Mouse (Mus musculus) forebrain, embryonic 16.5 days (tissue): ENCODE measurements around the gene Rpl11. TPM values are rescaled to one million over a fixed set of nuclear protein-coding genes. Genes with fewer than 3 reads are reported as not detected.
"Not testable (repeated sequence)": the region's sequence is repeated elsewhere in the genome, so short reads cannot be mapped to it uniquely, and the experiment has no call there.

Experiments
- ATAC-seq: fragments of 200-750 bp; cut with Nextera tagmentation; 2 replicates; pipeline ENCODE4 v1.8.0; 2017; ENCODE audit warnings: mild to moderate bottlenecking, moderate library complexity
- H3K27ac ChIP-seq: fragments of 300-500 bp; sonication (generic); 2 replicates; pipeline ENCODE4 v1.5.1; 2014; ENCODE audit warnings: low read length, control low read depth
- H3K27me3 ChIP-seq: fragments of 300-500 bp; sonication (generic); replicated peaks from 2 replicates; pipeline ENCODE4 v1.6.1; 2014; ENCODE audit warnings: low read length; ENCODE audit not compliant: control insufficient read depth, insufficient read depth
- H3K36me3 ChIP-seq: fragments of 300-500 bp; sonication (generic); 2 replicates; pipeline ENCODE4 v1.6.1; 2014; ENCODE audit not compliant: control insufficient read depth, insufficient read depth
- H3K4me1 ChIP-seq: fragments of 300-500 bp; sonication (generic); replicated peaks from 2 replicates; pipeline ENCODE4 v1.6.1; 2014; ENCODE audit warnings: low read length; ENCODE audit not compliant: control insufficient read depth, insufficient read depth
- H3K4me2 ChIP-seq: fragments of 300-500 bp; sonication (generic); 2 replicates; pipeline ENCODE4 v1.6.1; 2014; ENCODE audit warnings: mild to moderate bottlenecking, low read length, control low read depth
- H3K4me3 ChIP-seq: fragments of 300-500 bp; sonication (generic); replicated peaks from 2 replicates; pipeline ENCODE4 v1.5.1; 2014; ENCODE audit warnings: mild to moderate bottlenecking, low read length, control low read depth
- H3K9ac ChIP-seq: fragments of 300-500 bp; sonication (generic); replicated peaks from 2 replicates; pipeline ENCODE4 v1.6.1; 2014; ENCODE audit warnings: low read depth, low read length, control low read depth
- H3K9me3 ChIP-seq: fragments of 300-500 bp; sonication (generic); 2 replicates; pipeline ENCODE4 v1.6.1; 2016; ENCODE audit warnings: low read length; ENCODE audit not compliant: control insufficient read depth
- WGBS: fragments of 180-500 bp; shearing (Covaris S2); extraction: QIAGEN DNeasy Blood & Tissue Kit; methylation state at CpG from one replicate; pipeline ENCODE4 v1.1.7; 2014; 5-methylcytosine and 5-hydroxymethylcytosine counted together
- polyA plus RNA-seq: library from polyadenylated mRNA; unstranded; fragments of >200 nt; fragmentation: Nextera tagmentation; extraction: Ambion mirVana; gene quantifications from 2 replicates; pipeline ENCODE4 v1.2.1, GENCODE M21; 2015

Gene Rpl11
- polyA plus RNA-seq, 1 experiment from 2014 or later = 302 TPM

- no peak overlapping the region for H3K4me3 ChIP-seq
- ATAC-seq = no peak
- H3K27me3 ChIP-seq = peaks cover 11% of the 10 kb centered on the region
- 66% methylated on average over 14 of the region's 15 CpGs for WGBS
- no peaks in the 10 kb centered on the region for H3K36me3 ChIP-seq
- H3K4me2 ChIP-seq = no peak overlapping the region
- H3K4me1 ChIP-seq = peaks cover 6% of the 10 kb centered on the region
- H3K9ac ChIP-seq = no peak overlapping the region
- no peak overlapping the region for H3K27ac ChIP-seq
- H3K9me3 ChIP-seq = no peaks in the 10 kb centered on the region
Observed at GRCm38 (mm10) chr4:136076776-136077538, 23.7 kb upstream of the Rpl11 start.

DNA sequence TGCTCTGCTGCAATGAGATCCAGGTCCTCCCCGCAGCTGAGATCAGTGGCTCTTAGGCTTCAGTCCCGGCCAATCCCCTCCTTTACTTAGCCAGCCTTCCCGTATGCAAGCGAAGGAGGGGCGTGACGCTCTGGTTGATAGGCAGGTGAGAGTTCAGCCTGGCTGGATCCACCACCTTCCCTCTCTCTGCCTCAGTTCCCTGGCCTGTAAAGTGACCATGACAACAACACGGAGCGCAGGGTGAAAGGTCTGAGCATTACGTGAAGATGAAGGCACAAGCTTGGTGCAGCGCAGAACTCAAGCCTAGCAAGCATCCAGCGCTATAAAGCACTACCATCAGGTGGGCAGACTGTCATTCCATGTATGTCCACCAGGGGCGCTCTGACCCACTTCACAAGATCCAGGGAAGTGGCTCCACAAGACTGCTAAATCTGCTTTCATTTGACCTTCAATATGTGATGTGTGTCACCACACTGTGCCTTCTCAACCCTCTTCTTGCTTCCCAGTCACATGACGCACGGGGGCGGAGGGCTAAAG lies 18.0 kb upstream of the Rpl11 start:
- 0 out of 2 replicates have a peak overlapping the region, but pooled peaks have one; percentile 2 for H3K4me2 ChIP-seq

DNA sequence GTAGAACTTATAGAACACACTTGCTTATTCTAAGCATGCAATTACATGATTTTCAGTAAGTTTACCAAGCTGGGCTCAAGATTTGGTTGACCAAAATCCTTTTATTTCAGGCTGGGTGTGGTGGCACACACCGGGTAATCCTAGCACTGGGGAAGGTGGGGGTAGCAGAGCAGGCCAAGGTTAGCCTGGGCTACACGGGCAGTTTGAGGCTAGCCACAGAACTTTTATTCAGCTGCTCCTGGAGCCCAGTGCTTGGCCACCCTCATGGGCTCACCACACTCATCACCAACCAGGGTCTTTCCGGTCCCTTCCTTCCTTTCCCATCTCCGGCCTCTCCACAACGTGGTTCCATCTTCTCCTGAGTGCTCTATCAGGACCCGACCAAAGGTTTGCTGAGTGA lies 17.4 kb upstream of the Rpl11 start:
- no peaks in the 10 kb centered on the region for H3K27me3 ChIP-seq
- no peak overlapping the region for H3K9ac ChIP-seq
- H3K4me1 ChIP-seq = peaks cover 3% of the 10 kb centered on the region; the same call in 1 of the 2 replicates
- no peak overlapping the region for H3K4me2 ChIP-seq
- H3K27ac ChIP-seq = no peak overlapping the region
- H3K36me3 ChIP-seq = no peaks in the 10 kb centered on the region
- no peaks in the 10 kb centered on the region for H3K9me3 ChIP-seq
- no peak for ATAC-seq
- H3K4me3 ChIP-seq = no peak overlapping the region
- 60% methylated on average over 6 of the region's 6 CpGs for WGBS

More for the DNA sequence above, 18.0 kb upstream of the Rpl11 start:
- 3% methylated on average over 15 of the region's 15 CpGs for WGBS
- Histone ChIP-seq H3K27ac (no peak overlapping the region), H3K36me3 (no peaks in the 10 kb centered on the region), H3K4me3 (no peak overlapping the region), H3K4me1 (peaks cover 3% of the 10 kb centered on the region; the same call in 1 of the 2 replicates), H3K9ac (no peak overlapping the region), H3K27me3 (no peaks in the 10 kb centered on the region), H3K9me3 (no peaks in the 10 kb centered on the region)
- ATAC-seq = no peak

DNA sequence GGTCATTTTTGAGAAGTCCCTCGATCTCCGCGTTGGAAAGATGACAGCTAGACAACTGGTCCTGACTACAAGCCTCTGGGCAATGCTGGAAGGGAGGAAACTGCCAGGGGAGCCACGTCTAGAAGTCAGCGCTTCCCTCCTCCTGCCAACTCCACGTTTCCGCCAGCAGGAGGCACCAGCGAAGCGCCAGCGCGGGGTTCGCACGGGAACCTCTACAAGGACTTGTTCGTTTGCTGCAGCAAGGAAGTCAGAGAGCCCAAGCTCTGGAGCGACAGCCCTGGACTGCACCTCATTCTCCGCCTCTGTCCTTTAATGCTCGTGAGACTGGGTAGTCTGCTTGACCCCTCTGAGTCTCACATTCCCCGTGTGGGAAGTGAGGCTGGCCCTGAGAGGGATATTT lies 16.7 kb upstream of the Rpl11 start:
- H3K4me2 ChIP-seq = no peak overlapping the region
- H3K27ac ChIP-seq = no peak overlapping the region
- no peak overlapping the region for H3K4me3 ChIP-seq
- WGBS = under 1% methylated on average over 18 of the region's 18 CpGs
- no peak overlapping the region for H3K9ac ChIP-seq
- ATAC-seq = peak; percentile 65; the same call in 1 of the 2 replicates
- H3K9me3 ChIP-seq = no peaks in the 10 kb centered on the region
- H3K27me3 ChIP-seq = no peaks in the 10 kb centered on the region
- no peaks in the 10 kb centered on the region for H3K36me3 ChIP-seq
- peaks cover 3% of the 10 kb centered on the region; the same call in 1 of the 2 replicates for H3K4me1 ChIP-seq

GRCm38 (mm10) chr4:136069313-136069712 lies 16.1 kb upstream of the Rpl11 start:
- no peaks in the 10 kb centered on the region for H3K27me3 ChIP-seq
- H3K4me1 ChIP-seq = peaks cover 3% of the 10 kb centered on the region; the same call in 1 of the 2 replicates
- H3K9me3 ChIP-seq = no peaks in the 10 kb centered on the region
- H3K36me3 ChIP-seq = no peaks in the 10 kb centered on the region
- ATAC-seq = no peak
- WGBS = 71% methylated on average over 4 of the region's 4 CpGs
- H3K9ac ChIP-seq = no peak overlapping the region
- H3K27ac ChIP-seq = no peak overlapping the region
- no peak overlapping the region for H3K4me3 ChIP-seq
- no peak overlapping the region for H3K4me2 ChIP-seq

DNA sequence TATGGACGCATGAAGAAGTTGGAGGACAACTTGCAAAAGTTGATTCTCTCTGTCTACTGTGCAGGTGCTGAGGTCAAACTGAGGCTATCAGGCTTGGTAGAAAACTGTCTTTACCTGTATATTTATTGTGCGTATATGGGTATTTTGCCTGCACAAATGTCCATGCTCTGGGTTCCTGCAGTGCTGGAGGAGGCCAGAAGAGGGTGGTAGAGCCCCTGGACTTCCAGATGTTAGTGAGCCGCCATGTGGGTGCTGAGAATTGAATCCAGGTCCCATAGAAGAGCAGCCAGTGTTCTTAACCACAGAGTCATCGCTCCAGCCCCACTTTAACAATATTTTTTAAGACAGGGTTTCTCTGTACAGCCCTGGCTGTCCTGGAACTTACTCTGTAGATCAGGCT lies 9.9 kb upstream of the Rpl11 start:
- no peaks in the 10 kb centered on the region for H3K27me3 ChIP-seq
- H3K27ac ChIP-seq = no peak overlapping the region
- no peak overlapping the region for H3K4me2 ChIP-seq
- WGBS = 89% methylated on average over 4 of the region's 4 CpGs
- no peak overlapping the region for H3K9ac ChIP-seq
- no peaks in the 10 kb centered on the region for H3K4me1 ChIP-seq
- no peak overlapping the region for H3K4me3 ChIP-seq
- ATAC-seq = no peak
- H3K9me3 ChIP-seq = no peaks in the 10 kb centered on the region
- H3K36me3 ChIP-seq = no peaks in the 10 kb centered on the region

DNA sequence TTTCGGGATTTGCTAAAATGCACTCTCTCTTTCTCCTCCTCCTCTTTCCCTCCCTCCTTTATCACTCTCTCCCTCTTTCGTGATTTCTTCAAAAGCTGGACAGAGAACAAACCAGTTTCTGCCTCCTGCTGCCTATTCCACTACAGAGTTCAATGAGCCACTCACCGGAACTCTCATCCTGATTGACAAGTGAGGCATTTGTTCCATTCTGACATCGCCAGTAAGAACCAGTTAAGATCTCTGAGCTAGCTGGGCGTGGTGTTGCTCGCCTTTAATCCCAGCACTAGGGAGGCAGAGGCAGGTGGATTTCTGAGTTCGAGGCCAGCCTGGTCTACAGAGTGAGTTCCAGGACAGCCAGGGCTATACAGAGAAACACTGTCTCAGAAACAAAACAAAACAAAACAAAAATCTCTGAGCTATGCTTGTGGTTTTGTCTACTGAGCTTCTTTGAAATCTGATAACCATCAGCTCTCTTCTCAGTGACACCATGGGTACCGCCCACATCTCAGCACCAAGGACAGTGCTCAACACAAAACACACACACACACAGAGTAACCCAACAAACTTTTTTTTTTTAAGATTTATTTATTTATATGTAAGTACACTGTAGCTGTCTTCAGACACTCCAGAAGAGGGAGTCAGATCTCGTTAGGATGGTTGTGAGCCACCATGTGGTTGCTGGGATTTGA lies 6.7 kb upstream of the Rpl11 start:
- not testable (repeated sequence) for H3K4me1 ChIP-seq, H3K27ac ChIP-seq, H3K36me3 ChIP-seq, H3K4me2 ChIP-seq, H3K4me3 ChIP-seq, H3K9ac ChIP-seq, H3K27me3 ChIP-seq, H3K9me3 ChIP-seq, ATAC-seq
- WGBS = 64% methylated on average over 9 of the region's 9 CpGs

GRCm38 (mm10) chr4:136057916-136058315 lies 4.7 kb upstream of the Rpl11 start:
- ATAC-seq = no peak
- WGBS = 94% methylated on average over 5 of the region's 5 CpGs
- no peak overlapping the region for H3K4me3 ChIP-seq
- no peak overlapping the region for H3K9ac ChIP-seq
- H3K27ac ChIP-seq = no peak overlapping the region
- H3K36me3 ChIP-seq = no peaks in the 10 kb centered on the region
- no peaks in the 10 kb centered on the region for H3K9me3 ChIP-seq
- no peaks in the 10 kb centered on the region; the same call in 1 of the 2 replicates for H3K4me1 ChIP-seq
- H3K4me2 ChIP-seq = no peak overlapping the region
- no peaks in the 10 kb centered on the region for H3K27me3 ChIP-seq

DNA sequence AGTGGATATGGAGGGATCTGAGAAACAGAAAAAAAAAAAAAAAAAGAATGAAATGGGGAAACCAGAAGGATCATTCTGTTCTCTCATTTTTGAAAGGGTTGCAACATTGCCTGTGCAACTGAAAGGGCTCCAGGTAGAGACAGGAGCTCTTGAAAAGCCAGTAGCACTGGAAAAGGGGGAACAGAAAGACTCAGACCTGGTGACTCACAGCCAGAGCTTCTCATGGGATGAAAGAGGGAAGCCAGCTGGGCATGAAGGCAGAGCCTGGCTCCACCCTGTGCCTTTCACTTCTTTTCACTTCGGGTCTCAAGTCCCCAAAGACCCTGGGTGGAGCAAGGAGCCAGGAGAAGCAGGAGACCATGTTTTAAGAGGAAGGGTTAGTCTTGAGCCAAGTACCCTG lies 2.8 kb upstream of the Rpl11 start:
- peaks cover 3% of the 10 kb centered on the region; the same call in 1 of the 2 replicates for H3K36me3 ChIP-seq
- peaks cover 12% of the 10 kb centered on the region for H3K4me1 ChIP-seq
- H3K4me3 ChIP-seq = no peak overlapping the region
- H3K27ac ChIP-seq = no peak overlapping the region
- no peak for ATAC-seq
- H3K9me3 ChIP-seq = no peaks in the 10 kb centered on the region
- no peaks in the 10 kb centered on the region for H3K27me3 ChIP-seq
- H3K9ac ChIP-seq = no peak overlapping the region
- 28% methylated on average over 1 of the region's 1 CpGs for WGBS
- no peak overlapping the region for H3K4me2 ChIP-seq
